8 mouse cellular contexts compared by ENCODE assay signal in genomic region chr9:96705576-96706285, GRCm38 (mm10). TPM values are rescaled to one million over a fixed set of nuclear protein-coding genes. Genes with fewer than 3 reads are reported as not detected.
DNase-seq lines count a peak whose midpoint lies in the region; ATAC-seq and TF ChIP-seq lines count a peak whose summit lies in the region.

No protein-coding gene starts in this region.

- DNase-seq in MN1 (ENCODE audit: low spot score) (peak; percentile 44), liver (peak; percentile 69)
- DNase-seq in forelimb bud, embryonic 11.5 days (ENCODE audit: low read depth, low spot score) = peak; percentile 74
- peak; percentile 52 for DNase-seq in midbrain, postnatal 0 days (ENCODE audit: low spot score)
- peak; percentile 86 for DNase-seq in thymus, postnatal 14 days
- no peak for DNase-seq in left cerebral cortex, postnatal 25 days (ENCODE audit: low spot score in 2 of 2)

- no peak for TF ChIP-seq CTCF in midbrain, postnatal 0 days (IDR thresholded peaks at IDR 0.05)

- intact Hi-C loops in left cerebral cortex, postnatal 25 days (cut with DNase I) = no loop called here

- H3K4me3 ChIP-seq in brown adipose tissue, adult 24 weeks (ENCODE audit: insufficient read depth, low read depth, low read length) = peak overlapping the region; percentile 8; the same call in 1 of the 2 replicates
- H3K4me3 ChIP-seq in hindbrain, embryonic 13.5 days = no peak overlapping the region
- H3K4me3 ChIP-seq in midbrain, postnatal 0 days (ENCODE audit: low read depth, low read length) = no peak overlapping the region

- peaks cover 33% of the 10 kb centered on the region for H3K4me1 ChIP-seq in brown adipose tissue, adult 24 weeks (ENCODE audit: control insufficient read depth, insufficient read depth, insufficient read length, low read length)
- peaks cover 24% of the 10 kb centered on the region for H3K4me1 ChIP-seq in hindbrain, embryonic 13.5 days (replicated peaks)
- no peaks in the 10 kb centered on the region for H3K4me1 ChIP-seq in midbrain, postnatal 0 days (ENCODE audit: insufficient read depth, low read length)

- H3K4me2 ChIP-seq in hindbrain, embryonic 13.5 days = no peak overlapping the region
- no peak overlapping the region for H3K4me2 ChIP-seq in midbrain, postnatal 0 days (ENCODE audit: low read depth, low read length, poor library complexity, severe bottlenecking)

- peak overlapping the region; percentile 89 for H3K27ac ChIP-seq in brown adipose tissue, adult 24 weeks (replicated peaks; ENCODE audit: low read depth, low read length)
- H3K27ac ChIP-seq in hindbrain, embryonic 13.5 days = peak overlapping the region; percentile 58
- peak overlapping the region; percentile 47 for H3K27ac ChIP-seq in midbrain, postnatal 0 days (ENCODE audit: low read depth, low read length)

- peaks cover 11% of the 10 kb centered on the region for H3K36me3 ChIP-seq in hindbrain, embryonic 13.5 days
- 0 out of 2 replicates have a peak, but pooled peaks cover 7% of the 10 kb centered on the region for H3K36me3 ChIP-seq in midbrain, postnatal 0 days (ENCODE audit: insufficient read depth, low read length)

- H3K9me3 ChIP-seq in hindbrain, embryonic 13.5 days = no peaks in the 10 kb centered on the region
- H3K9me3 ChIP-seq in midbrain, postnatal 0 days (ENCODE audit: low read length) = no peaks in the 10 kb centered on the region

- no peak; the same call in 1 of the 2 replicates for ATAC-seq in hindbrain, embryonic 13.5 days (ENCODE audit: low FRiP score)
- ATAC-seq in midbrain, postnatal 0 days (ENCODE audit: low FRiP score) = 0 out of 2 replicates have a peak, but pooled peaks have one; percentile 68

- no peaks in the 10 kb centered on the region for H3K27me3 ChIP-seq in hindbrain, embryonic 13.5 days
- H3K27me3 ChIP-seq in midbrain, postnatal 0 days (ENCODE audit: insufficient read depth, low read length) = no peaks in the 10 kb centered on the region

- 55% methylated on average over 11 of the region's 11 CpGs for WGBS in hindbrain, embryonic 13.5 days
- 33% methylated on average over 11 of the region's 11 CpGs for WGBS in midbrain, postnatal 0 days

- peak overlapping the region; percentile 24; the same call in 1 of the 2 replicates for H3K9ac ChIP-seq in hindbrain, embryonic 13.5 days
- H3K9ac ChIP-seq in midbrain, postnatal 0 days (replicated peaks; ENCODE audit: low read length, poor library complexity, severe bottlenecking) = no peak overlapping the region

RNA-seq across cellular contexts. Expression of gene Zbtb38, which starts 46.9 kb away (rescaled TPM):
- polyA plus RNA-seq in brown adipose tissue, adult 24 weeks (2012; ENCODE audit: insufficient read depth, insufficient read length, missing spikeins) = 16.8 and 18.7 TPM in 2 replicates
- polyA plus RNA-seq in hindbrain, embryonic 13.5 days (2015; fragmentation: Nextera tagmentation; extraction: Ambion mirVana) = 42.2 and 44.0 TPM in 2 replicates
- total RNA-seq in midbrain, postnatal 0 days (2014; rRNA removed) = 50.7 and 77.7 TPM in 2 replicates
- polyA plus RNA-seq in midbrain, postnatal 0 days (2015; fragmentation: Nextera tagmentation; extraction: Ambion mirVana) = 46.2 and 49.9 TPM in 2 replicates
- total RNA-seq in left cerebral cortex, postnatal 25 days (2021) = 10 to 100 TPM; 57.6 to 58.8 TPM

Comparison
In these comparisons a context has a peak if more than half of its experiments do, and no peak if none do; other contexts are left out.
1. DNase-seq: peak in MN1 (single experiment), forelimb bud, embryonic 11.5 days (single experiment), liver (single experiment), midbrain, postnatal 0 days (single experiment) and thymus, postnatal 14 days (single experiment); none in left cerebral cortex, postnatal 25 days (0 of 2).
2. Peak in every context shown above with its lines, with median percentiles within 50 percentile points of each other: H3K27ac ChIP-seq.